Mouse (Mus musculus): Measurements from ENCODE around the gene Gjb4. TPM values are rescaled to one million over a fixed set of nuclear protein-coding genes. Genes with fewer than 3 reads are reported as not detected.

Gjb4 gene
- not detected for total RNA-seq (2021)
- long read RNA-seq, experiment 1, result 0 reads
- long read RNA-seq, experiment 2, result 0 reads

DNA sequence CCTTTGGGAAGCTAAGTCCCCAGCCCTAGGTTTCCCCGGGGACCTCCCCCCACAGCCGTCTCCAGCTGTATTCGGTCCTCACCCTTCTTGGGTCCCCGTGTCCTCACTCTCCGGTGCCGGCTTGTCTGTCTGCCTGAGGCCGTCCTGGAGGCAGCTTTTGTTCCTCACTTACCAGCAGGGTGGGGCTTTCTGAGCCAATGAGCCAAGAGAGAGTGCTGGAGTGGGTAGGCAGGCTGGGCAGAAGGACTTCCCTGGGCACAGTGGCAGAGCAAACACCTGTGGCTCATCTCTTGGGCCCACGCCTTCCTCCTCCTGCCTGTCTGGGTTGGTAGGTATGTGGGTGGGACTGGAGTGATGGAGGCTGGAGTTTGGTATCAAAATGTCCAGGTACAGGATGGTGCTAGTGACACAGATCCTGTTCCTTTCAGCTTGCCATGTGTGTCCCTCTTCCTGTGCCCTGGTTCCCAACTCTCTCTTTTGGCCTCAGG, at the start of gene Gjb4:
Gene Gjb4, minus strand, starts transcription at position 131 of the 488 bp plus-strand sequence.
- no peak for DNase-seq

GRCm38 (mm10) chr4:127402614-127403013, 48.7 kb upstream of the Gjb4 start:
- no peak for DNase-seq

GRCm38 (mm10) chr4:127402166-127402565, 48.3 kb upstream of the Gjb4 start:
- DNase-seq, result no peak

GRCm38 (mm10) chr4:127400165-127401145, 46.6 kb upstream of the Gjb4 start:
- no peak for DNase-seq

GRCm38 (mm10) chr4:127395591-127395990, 41.7 kb upstream of the Gjb4 start:
- no peak for DNase-seq

GRCm38 (mm10) chr4:127389645-127390044, 35.8 kb upstream of the Gjb4 start:
- DNase-seq, result no peak

DNA sequence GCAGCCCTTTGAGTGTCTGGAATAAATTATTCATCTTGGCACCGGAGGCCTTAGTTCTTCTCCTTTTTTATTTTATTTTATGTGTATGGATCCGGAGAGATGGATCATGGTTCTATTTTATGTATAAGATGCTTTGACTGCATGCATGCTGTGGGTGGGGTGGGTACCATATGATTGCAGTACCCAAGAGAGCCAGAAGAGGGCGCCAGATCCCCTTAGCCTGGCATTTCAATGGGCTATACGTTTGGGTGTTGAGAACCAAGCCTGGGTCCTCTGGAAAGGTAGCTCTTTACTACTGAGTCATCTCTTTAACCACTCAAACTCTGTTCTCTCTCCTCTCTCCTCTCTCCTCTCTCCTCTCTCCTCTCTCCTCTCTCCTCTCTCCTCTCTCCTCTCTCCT, 23.5 kb upstream of the Gjb4 start:
- DNase-seq, result no peak

GRCm38 (mm10) chr4:127375541-127376177, 21.8 kb upstream of the Gjb4 start:
- DNase-seq, result no peak

DNA sequence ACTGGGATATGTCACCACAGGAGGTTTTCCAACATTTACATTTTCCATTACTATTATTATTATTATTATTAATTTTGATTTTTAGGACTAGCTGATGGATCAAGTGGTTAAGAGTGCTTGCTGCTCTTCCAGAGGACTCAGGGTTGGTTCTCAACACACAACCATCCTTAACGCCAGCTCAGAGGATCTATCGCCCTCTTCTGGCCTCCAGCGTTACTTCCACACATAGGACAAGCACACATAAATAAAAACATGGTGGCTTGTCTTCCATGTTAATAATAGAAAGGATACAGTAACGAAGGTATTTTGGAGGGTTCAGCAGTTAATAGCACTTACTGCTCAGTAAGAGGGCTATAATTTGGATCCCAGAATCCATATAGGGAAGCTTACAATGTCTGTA, 20.8 kb upstream of the Gjb4 start:
- DNase-seq, result no peak

DNA sequence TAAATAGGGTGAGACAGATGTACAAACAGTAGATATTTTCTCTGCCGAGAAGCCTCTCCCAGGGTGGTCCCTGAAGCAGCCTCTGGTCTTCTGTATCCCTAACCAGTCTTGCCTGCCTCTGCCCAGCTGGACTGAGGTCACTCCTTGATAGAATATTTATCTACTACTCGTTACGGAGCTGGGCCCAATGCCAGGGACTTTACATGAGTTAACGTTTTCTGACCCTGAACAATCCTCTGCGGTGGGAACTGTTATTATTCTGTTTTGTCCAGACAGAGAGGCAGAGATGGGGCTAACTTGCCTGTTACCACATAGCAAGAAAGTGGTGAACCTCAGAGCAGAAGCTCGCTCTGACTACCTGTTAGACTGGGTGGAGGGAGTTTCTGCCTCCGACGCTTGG, 19.6 kb upstream of the Gjb4 start:
- DNase-seq, result no peak

DNA sequence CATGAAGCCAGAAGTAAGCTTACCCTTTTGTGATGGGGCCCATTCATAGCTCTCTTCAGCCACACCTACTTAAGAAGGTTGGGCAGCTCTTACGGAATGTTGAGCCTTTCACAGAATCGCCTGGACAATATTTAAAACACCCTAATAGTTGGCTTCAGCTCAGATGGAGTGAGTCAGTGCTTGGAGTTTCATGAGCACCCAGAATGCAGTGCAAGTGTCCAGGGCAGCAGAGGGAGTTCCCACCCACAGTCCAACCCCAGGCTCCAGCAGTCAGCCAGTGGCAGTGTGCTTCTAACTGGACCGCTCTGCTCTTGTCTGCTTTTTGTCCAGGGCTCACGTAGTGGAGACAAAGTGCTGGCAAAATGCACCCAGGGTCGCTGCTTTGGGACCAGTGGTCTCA, 17.7 kb upstream of the Gjb4 start:
- DNase-seq, result peak; percentile 46

GRCm38 (mm10) chr4:127370447-127370846, 16.6 kb upstream of the Gjb4 start:
- DNase-seq, result no peak

DNA sequence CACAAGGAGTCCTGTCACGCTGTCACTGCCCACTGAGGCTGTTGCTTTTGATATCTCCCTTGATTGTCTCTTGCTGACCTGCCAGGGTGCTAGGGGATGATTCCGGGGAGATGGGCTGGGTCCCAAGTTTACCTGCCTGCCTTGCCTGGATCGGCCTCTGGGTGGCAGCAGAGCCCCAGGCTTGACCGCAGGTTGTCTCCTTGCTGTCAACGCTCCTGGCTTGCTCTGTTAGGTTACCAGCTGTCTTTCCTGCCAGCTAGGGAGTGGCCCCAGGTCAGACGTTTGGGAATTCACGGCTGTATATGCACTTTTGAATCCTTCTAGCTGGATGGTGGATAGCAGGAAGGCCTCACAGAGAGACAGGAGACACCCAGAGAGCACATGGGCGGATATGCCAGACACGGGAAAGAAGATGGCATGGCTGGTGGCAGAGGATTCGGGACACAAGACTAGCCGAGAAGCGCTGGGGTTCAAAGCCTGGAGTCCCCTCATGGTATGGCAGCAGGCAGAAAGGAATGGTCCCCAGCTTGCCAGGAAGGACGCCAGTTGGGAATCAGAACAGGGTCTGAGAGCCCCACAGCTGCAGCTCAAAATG, 14.6 kb upstream of the Gjb4 start:
- DNase-seq, result no peak

GRCm38 (mm10) chr4:127365834-127366233, 12.0 kb upstream of the Gjb4 start:
- no peak for DNase-seq

DNA sequence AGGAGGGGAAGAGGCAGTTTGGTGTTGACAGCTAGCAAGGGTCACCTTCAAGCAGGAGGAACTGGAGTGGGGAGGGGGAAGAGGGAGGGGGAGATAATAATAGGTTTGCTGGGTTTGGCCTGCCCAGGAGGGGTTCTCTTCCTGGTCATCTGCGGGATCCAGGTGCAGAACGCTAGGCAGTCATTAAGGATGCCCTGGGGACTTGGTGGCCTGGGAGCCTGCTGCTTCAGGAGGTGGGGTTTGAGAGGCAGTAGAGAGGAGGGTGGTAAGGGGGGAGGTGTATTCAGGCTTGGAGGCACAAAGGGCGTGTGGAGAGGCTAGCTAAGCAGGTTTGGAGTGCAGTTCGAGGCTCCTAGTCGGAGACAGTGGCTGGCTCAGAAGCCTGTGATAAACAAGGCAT, 11.6 kb upstream of the Gjb4 start:
- no peak for DNase-seq

DNA sequence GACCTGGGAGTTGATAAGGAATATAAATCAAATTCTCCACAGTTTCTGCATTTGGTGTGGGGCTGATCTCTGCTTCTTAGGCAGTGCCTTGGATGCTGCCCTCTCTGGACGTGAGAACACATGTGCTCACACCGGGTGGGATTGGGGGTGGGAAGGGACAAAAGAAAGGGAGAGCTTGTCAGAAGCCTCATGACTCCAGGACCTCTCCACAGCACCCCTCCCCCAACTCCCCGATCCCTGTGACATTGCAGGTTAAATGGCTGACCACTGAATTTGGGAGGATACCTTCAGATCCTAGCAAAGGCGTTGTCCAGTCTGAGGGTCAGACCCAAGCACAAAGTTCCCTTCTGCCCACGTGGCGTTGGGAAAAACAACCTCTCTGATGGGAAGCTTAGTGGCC, 10.6 kb upstream of the Gjb4 start:
- DNase-seq, result no peak

GRCm38 (mm10) chr4:127363331-127363730, 9.4 kb upstream of the Gjb4 start:
- no peak for DNase-seq

- DNase-seq, result no peak
Measured at GRCm38 (mm10) chr4:127362520-127362919, 8.6 kb upstream of the Gjb4 start.

DNA sequence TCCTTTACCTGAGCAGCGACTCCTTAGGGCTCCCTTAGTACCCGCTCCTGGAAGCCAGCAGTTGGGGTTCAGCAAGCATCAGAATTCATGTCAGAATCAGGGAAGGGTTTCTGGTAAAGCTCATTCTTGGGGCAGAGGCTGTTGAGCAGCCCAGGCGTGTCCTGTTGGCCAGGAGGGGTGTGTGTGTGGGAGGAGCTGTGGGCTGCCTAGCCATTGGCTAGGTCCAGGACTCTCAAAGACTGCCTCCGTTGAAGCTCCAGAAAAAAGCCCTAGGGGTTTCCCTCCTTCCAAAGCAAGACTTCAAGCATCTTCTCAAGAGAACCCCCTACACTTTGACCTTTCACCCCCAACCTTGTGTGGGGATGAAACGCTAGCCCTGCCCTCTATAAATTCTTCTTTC, 4.1 kb upstream of the Gjb4 start, which contains the start of gene Gjb5:
Gene Gjb5, minus strand, starts transcription at position 164 of the 400 bp plus-strand sequence.
- no peak for DNase-seq

DNA sequence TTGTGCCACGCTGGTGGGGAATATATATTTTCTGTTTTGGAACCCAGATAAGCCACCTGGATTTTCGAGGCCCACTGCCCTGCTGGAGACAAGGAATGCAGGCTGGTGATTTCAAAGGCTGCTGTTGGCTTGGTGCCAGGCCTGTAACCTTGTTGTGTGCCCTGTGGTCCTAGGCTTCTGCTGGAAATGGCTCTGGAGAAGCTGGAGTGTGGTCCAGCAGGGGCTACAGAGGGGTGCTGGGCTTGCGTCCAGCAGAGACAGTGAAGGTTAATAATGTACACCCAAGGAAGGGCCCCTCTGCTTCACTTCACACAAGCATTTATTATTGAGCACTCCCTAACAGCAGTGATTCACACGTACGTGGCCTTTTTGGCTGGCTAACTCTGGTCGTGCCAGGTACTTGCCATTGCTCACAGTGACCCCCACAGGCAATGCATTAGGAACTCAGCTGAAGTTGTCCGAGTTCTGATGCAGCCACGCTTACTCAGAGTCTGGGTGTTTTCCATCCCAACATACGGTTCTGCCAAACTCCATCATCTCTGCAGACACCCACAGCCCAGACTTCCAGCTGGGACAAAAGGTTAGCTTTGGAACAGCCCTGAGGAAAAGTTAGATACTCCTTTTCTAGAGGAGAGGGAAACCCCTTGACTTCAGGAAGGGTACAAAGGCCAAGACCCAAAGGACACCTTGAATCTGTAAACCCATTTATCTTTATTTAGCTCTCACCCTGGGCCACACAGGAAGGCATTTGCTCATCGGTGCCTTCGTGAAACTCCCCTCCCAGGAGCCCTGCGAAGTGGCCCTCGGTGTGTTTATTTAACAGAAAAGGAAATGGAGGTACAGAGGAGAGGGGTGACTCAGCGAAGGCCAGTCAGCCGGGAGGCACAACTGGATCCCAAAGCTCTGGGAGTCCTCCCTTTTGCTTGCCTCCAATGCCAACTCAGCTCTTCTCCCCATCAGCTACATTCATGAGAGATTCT, 915 bp upstream of the Gjb4 start:
- DNase-seq, result no peak

GRCm38 (mm10) chr4:127352594-127352993, 1.3 kb downstream of the Gjb4 start:
- DNase-seq, result no peak

Data from gastrocnemius, postnatal 25 days (tissue).